Mouse (Mus musculus): ENCODE measurements around the gene Fanca. TPM values are rescaled to one million over a fixed set of nuclear protein-coding genes. Genes with fewer than 3 reads are reported as not detected.
"Not testable (repeated sequence)": the region's sequence is repeated elsewhere in the genome, so short reads cannot be mapped to it uniquely, and the experiment has no call there.

Fanca gene
- total RNA-seq, 2 experiments from 2014 or later: not detected

DNA sequence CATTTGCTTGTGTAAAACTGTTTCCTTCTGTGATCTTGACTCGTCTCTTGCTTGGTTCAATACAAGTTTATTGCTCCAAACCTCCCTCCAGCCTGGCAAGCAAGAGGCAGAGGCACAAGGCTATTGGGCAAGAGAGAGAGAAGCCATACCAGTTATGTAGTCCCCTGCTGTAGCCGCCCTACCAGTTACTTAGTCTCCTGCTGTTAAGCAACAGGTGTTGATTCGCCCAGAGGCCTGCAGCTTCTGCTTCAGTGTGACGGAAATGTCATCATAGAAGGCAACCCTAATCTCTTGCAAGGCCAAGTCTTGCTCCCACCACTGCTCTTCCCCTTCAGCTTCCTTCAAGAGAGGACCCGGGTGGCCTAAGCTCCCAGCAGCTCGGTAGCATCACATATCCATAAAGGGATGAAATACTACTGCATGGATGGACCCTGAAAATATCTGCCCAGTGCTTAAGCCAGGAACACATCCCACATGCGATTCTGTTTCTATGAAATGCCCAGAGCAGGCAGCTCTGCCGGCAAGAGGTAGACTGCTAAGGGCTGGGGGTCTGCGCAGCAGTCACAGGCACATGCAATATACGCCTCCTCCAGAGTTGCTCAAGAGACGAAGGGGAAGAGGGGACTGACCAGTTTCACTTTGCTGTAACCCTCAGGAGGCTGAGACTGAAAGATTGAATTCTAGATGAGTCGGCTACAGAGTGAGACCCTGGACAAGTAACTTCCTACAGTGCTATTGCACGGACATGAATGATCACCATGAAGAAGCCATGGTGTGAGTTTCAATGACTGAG lies 37.9 kb downstream of the Fanca start:
- no peak for DNase-seq
- H3K4me3 ChIP-seq: no peak overlapping the region
- no peak for TF ChIP-seq CTCF (IDR thresholded peaks at IDR 0.05)
- no peak overlapping the region for H3K27ac ChIP-seq
- intact Hi-C loops (cut with DNase I): no loop called here

DNA sequence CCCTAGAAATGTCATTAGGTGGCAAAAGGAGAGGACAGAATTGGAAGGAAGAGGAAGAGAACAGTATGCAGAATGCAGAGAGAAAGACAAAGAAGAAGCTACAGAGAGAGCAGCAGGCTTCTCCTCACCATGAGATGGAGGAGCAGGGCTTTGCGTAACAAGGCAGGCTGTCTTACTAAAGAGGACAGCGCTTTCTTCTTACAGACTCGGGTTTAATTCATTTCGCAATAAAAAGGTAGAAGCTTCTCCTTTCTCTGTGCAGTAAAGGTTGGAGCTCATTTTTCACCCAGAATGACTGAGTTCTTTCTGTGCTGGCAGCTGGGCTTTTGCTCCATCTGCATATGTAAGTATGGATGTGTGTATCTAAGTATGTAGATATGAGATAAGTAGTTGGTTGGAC lies 38.5 kb downstream of the Fanca start:
- no peak overlapping the region for H3K4me3 ChIP-seq
- no peak for DNase-seq
- no peak for TF ChIP-seq CTCF (IDR thresholded peaks at IDR 0.05)
- intact Hi-C loops (cut with DNase I): no loop called here
- H3K27ac ChIP-seq: no peak overlapping the region

DNA sequence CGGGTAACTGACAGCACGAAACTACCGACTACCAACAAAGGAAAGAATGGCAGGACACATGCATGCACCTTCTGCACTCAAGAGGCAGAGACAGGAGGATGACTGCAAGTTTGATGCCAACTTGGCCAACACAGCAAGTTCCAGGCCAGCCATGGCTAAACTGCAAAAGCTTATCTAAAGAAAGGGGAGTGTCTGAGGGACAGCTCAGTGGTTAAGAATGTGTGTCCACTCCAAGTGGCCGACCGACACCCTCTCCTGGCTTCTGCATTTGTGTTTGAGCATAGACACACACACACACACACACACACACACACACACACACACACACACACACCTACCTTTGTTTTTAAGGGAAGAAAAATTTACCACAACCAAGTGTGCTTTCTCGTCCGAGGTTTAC lies 39.9 kb downstream of the Fanca start:
- Histone ChIP-seq H3K27ac (no peak overlapping the region), H3K4me3 (no peak overlapping the region)
- intact Hi-C loops (cut with DNase I): no loop called here
- DNase-seq: no peak
- no peak for TF ChIP-seq CTCF (IDR thresholded peaks at IDR 0.05)

DNA sequence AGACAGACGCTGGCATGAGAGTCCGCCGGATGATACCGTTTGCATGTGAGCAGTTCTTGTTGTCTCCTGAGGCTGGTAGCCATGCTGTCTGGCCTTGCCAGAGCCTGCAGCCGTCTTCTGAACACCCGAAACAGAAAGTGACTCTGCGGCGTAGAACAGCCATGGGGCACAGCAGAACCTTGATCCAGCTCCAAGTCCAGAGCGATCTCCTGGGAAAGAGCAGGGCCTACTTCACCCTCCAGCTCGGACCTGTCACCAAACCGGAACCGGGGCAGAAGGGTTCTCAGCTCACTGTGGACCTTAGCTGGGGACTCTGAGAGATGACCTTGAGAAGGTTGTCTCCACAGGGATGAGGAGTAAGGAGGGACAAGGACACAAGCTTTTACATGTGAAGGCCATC lies 43.3 kb downstream of the Fanca start:
- no peak for DNase-seq
- Histone ChIP-seq H3K4me3 (no peak overlapping the region), H3K27ac (no peak overlapping the region)
- intact Hi-C loops (cut with DNase I): no loop called here
- TF ChIP-seq CTCF (IDR thresholded peaks at IDR 0.05): no peak

DNA sequence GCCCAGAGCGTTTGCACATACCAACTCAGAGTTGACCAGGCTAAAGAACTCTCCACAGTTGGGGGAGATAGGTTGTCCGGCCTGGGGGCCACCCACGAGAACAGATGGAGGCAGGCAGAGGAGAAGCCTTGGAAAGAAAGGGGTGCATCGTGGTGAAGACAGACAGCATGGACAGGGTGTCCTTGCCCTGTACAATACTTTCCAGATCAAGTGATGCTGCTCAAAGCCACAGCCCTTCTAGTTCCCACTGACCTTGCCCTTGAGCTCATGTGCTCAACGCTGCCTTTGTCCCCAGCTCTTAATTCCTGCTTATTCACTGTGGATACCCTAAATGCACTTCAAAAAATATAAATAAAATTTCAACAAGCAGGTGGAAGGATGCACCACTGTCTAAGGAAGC lies 43.9 kb downstream of the Fanca start:
- intact Hi-C loops (cut with DNase I): no loop called here
- Histone ChIP-seq H3K27ac (no peak overlapping the region), H3K4me3 (no peak overlapping the region)
- no peak for DNase-seq
- no peak for TF ChIP-seq CTCF (IDR thresholded peaks at IDR 0.05)

DNA sequence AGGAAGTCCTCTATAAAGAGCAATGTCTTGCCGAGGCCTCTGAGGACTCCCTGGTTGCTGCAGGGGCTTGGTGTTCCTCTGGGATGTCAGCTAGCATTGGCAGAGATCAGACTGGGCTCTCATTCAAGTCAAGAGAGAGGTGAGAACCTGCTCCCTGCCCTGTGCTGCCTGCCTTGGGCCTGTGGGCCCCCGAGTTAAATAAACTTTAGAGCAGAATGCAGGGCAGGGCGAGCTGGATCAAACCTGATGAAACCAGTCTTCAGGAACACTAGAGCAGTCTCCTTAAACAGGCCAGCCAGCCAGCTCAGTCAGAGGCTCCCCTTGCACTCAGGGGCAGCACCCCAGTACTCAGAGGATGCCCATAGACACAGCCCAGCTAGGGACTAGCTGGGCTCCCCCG lies 46.5 kb downstream of the Fanca start:
- no peak for TF ChIP-seq CTCF (IDR thresholded peaks at IDR 0.05)
- Histone ChIP-seq H3K4me3 (no peak overlapping the region), H3K27ac (no peak overlapping the region)
- intact Hi-C loops (cut with DNase I): no loop called here
- DNase-seq: no peak

DNA sequence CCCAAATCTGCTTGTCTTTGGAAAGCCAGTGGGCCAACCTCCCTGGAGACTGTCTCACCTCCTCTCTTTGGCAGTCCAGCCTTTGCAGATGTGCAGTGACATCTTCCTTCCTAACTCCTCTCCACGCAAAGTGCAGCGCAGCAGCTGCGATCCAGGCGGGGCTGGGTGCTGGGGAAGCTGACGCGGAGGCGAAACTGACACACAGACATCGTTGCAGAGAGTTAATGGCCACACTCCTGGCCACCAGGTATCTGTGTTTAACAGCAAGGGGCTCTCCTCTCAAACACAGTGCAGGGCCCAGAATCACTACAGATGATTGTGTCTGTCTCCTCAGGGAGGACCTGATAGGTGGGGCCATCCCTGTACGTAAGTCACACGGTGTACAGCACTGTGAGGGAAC lies 47.2 kb downstream of the Fanca start:
- Histone ChIP-seq H3K4me3 (no peak overlapping the region), H3K27ac (no peak overlapping the region)
- no peak for TF ChIP-seq CTCF (IDR thresholded peaks at IDR 0.05)
- intact Hi-C loops (cut with DNase I): no loop called here
- DNase-seq: no peak

DNA sequence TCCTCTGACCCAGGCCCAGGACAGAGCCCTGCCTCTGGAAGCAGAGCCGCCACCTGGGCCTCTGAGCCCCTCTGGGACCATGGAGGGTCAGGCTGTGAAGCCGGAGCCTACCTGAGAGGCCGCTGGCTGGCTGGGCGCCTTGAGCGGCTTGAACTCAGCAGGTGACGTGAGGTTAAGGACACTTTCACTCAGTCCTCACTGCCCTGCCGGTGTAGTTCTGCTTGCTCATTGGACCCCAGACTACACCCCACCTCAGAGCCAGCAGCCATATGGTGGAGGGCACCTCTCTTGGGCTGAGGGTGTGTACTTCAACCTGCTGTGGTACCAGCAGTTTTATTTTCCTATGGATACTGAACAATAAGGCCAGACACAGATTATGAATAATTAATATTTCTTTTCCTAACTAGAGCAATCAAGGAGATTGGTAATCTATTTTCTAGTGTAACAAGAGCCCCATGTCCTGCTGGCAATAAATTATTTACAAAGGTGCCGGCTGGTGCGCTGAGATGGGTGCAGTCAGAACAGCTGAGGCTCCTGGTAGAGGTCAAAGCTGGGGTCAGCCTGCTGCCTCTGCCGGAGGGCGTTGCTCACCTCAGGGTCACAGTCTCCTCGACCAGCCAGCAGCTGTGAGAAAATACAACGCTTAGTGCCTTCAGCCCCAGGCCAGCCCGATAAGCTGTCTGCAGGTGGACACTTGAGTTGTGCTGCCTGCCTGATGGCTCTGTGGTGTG lies 50.3 kb downstream of the Fanca start:
- no peak for TF ChIP-seq CTCF (IDR thresholded peaks at IDR 0.05)
- no peak for DNase-seq
- Histone ChIP-seq H3K27ac (no peak overlapping the region), H3K4me3 (no peak overlapping the region)
- intact Hi-C loops (cut with DNase I): no loop called here

DNA sequence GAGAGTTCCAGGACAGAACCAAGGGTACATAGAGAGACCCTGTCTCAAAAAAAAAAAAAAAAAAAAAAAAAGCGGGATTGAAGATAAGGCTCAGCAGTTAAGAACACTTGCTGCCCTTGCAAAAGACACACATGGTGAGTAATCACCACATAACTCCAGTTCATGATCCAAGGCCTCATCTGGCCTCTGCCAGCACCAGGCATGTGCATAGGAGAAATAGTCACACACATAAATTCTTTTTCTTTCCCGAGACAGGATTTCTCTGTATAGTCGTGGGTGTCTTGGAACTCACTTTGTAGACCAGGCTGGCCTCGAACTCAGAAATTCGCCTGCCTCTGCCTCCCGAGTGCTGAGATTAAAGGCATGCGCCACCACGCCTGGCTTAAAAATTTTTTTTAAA lies 60.8 kb downstream of the Fanca start:
- DNase-seq; intact Hi-C loops (cut with DNase I); H3K4me3 ChIP-seq; H3K27ac ChIP-seq: not testable (repeated sequence)

DNA sequence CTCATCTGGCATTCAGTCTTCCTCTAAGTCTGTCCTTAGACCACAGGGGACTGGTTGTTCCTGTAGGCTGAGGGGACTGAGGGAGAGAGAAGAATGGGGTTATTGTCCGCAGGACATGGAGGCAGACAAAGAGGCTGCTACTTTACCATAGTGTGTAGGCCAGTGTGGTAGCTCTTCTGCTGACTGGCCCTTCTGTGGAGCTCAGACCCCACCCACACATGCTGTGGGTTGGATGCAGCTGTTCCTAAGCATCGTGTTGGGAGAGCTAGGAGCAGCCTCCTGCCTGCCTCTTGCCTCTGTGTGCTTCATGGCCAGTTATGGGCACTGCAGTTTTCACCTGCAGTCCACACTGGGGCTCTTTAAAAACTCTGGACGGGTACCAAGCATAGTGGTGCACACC lies 61.3 kb downstream of the Fanca start:
- Histone ChIP-seq H3K4me3 (no peak overlapping the region), H3K27ac (no peak overlapping the region)
- TF ChIP-seq CTCF (IDR thresholded peaks at IDR 0.05): no peak
- no peak for DNase-seq
- intact Hi-C loops (cut with DNase I): no loop called here

DNA sequence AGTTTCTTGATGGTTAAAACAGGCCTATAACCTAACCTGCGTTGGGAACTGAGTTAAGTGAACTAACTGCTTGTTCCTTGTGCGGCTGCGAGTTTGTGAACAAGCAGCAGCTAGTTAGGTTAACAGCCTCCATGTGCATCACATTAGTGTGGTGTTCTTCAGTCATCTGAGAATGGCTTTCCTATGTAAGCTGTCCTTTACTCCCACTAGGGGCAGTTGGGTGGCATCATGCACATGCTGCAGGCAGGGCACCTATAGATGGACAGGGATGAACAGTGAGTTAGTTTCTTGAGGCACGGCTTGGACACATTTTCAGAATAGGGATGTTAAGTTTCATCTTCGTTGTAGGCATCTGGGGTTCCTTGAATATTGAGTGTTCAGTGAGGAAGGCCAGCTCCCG lies 63.2 kb downstream of the Fanca start:
- intact Hi-C loops (cut with DNase I): no loop called here
- DNase-seq: no peak
- peak overlapping the region; percentile 85 for H3K4me3 ChIP-seq
- no peak for TF ChIP-seq CTCF (IDR thresholded peaks at IDR 0.05)
- H3K27ac ChIP-seq: peak overlapping the region; percentile 95

DNA sequence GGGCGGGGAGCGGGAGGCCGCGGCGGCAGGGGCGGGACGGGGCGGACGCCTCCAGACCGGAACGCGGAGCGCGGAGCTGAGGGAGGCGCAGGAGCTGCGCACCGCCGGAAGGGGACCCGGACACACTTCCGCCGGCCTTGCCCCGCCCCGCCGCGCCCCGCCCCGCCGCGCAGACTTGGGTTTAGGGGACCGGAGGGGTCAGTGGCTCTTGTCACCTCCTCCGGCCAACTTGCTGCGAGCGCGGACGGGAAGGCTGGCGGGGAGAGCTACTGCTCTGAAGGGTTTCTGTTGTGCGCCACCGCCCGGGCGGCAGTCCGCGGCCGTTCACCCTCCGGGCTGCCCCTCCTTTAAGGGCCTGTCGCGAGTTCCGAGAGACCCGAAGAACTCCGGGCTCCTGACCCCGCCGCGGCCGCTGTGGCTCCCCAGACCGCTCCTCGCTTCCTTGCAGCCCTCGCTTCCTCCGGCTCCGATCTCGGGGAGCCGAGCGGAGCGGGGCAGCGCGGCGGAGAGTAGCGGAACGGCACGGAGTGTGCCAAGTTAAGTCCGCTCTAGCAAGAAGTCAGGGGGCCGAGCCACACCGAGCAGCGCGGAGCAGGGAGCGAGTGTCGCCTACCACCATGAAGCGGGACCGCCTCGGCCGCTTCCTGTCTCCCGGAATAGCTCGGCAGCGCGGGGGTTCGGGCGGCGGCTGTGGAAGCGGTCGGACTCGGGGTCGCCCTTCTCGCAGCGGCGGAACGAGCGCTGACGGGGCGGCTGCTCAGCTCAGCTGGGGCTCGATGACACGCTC lies 64.1 kb downstream of the Fanca start, which contains the start of the genes Zfp276 and Vps9d1:
Gene Zfp276 (plus strand): TSS at position 97 of the 787 bp plus-strand sequence.
Gene Vps9d1 (minus strand): TSS at position 250 of the 787 bp plus-strand sequence.
- peak; percentile 3 for TF ChIP-seq CTCF (IDR thresholded peaks at IDR 0.05)
- intact Hi-C loops (cut with DNase I): no loop called here
- Histone ChIP-seq H3K4me3 (peak within 1 kb of the TSS; percentile 85), H3K27ac (peak within 1 kb of the TSS; percentile 95)
- DNase-seq: peak; percentile 93
